Mouse (Mus musculus): ENCODE measurements around the gene Vwa7. TPM values are rescaled to one million over a fixed set of nuclear protein-coding genes. Genes with fewer than 3 reads are reported as not detected.
"Not testable (repeated sequence)": the region's sequence is repeated elsewhere in the genome, so short reads cannot be mapped to it uniquely, and the experiment has no call there.

Vwa7 gene
- polyA plus RNA-seq, 1 experiment from 2014 or later = 0.11 TPM

DNA sequence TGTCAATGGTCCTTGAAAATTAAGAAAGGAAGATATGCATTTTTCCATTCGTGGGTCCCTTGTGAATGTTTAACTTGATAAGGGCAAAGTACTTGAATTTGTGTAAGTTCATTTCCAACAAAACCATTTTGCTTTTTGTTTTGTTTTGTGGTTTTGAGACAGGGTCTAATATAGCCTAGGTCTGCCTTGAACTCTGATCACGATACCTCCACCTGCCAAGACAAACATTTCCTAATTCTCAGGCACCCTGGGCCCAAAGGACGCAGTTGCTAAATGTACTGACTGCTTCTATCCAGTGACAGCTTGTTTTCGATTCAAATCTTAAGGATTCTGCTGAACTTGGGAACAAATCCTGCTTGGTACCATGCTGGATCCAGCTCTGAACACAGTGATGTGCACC is 36.7 kb upstream of the Vwa7 start:
- H3K27me3 ChIP-seq (replicated peaks; ENCODE audit: control insufficient read depth, insufficient read depth, low read length) = no peaks in the 10 kb centered on the region
- no peaks in the 10 kb centered on the region for H3K9me3 ChIP-seq (replicated peaks; ENCODE audit: control insufficient read depth, low read length)
- no peak overlapping the region for H3K9ac ChIP-seq (ENCODE audit: low read length)
- no peak overlapping the region for H3K27ac ChIP-seq (ENCODE audit: low read depth, low read length)
- ATAC-seq (no peak), DNase-seq (ENCODE audit: low spot score) (no peak)
- WGBS = 94% methylated on average over 4 of the region's 4 CpGs
- H3K4me3 ChIP-seq (ENCODE audit: low read depth, low read length) = no peak overlapping the region
- H3K4me1 ChIP-seq (ENCODE audit: control insufficient read depth, insufficient read depth, low read length) = peaks cover 12% of the 10 kb centered on the region
- H3K36me3 ChIP-seq (ENCODE audit: control insufficient read depth, insufficient read depth, low read length) = no peaks in the 10 kb centered on the region
- H3K4me2 ChIP-seq (ENCODE audit: low read length) = no peak overlapping the region

DNA sequence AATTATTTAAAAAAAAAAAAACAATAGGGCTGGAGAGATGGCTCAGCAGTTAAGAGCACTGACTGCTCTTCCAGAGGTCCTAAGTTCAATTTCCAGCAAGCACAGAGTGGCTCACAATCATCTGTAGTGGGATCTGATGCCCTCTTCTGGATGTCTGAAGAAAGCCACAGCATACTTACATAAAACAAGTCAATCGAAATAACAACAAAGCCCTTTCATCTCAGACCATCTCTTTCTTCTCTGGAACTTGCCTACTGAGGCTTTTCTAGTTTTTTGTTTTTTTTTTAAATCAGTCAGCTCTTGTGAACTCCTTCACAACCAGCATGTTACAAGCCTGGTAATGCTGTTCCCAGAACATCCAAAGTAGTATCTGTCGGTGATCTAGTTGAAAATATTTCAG is 35.7 kb upstream of the Vwa7 start:
- Histone ChIP-seq H3K27ac (ENCODE audit: low read depth, low read length) (no peak overlapping the region), H3K9me3 (replicated peaks; ENCODE audit: control insufficient read depth, low read length) (no peaks in the 10 kb centered on the region), H3K9ac (ENCODE audit: low read length) (peak overlapping the region; percentile 90), H3K36me3 (ENCODE audit: control insufficient read depth, insufficient read depth, low read length) (peaks cover 8% of the 10 kb centered on the region), H3K4me1 (ENCODE audit: control insufficient read depth, insufficient read depth, low read length) (peaks cover 12% of the 10 kb centered on the region), H3K4me3 (ENCODE audit: low read depth, low read length) (peak overlapping the region; percentile 75), H3K4me2 (ENCODE audit: low read length) (peak overlapping the region; percentile 67), H3K27me3 (replicated peaks; ENCODE audit: control insufficient read depth, insufficient read depth, low read length) (no peaks in the 10 kb centered on the region)
- ATAC-seq (no peak), DNase-seq (ENCODE audit: low spot score) (peak; percentile 73)
- WGBS = 23% methylated on average over 2 of the region's 2 CpGs

GRCm38 (mm10) chr17:34981690-34982180 is 34.6 kb upstream of the Vwa7 start, which contains the start of gene Lsm2:
TSS of gene Lsm2 (plus strand) at chr17:34981862.
- peak; percentile 98 for ATAC-seq
- H3K27me3 ChIP-seq (replicated peaks; ENCODE audit: control insufficient read depth, insufficient read depth, low read length) = no peaks in the 10 kb centered on the region
- peak within 1 kb of the TSS; percentile 67 for H3K4me2 ChIP-seq (ENCODE audit: low read length)
- peak; percentile 97 for DNase-seq (ENCODE audit: low spot score)
- H3K9me3 ChIP-seq (replicated peaks; ENCODE audit: control insufficient read depth, low read length) = no peaks in the 10 kb centered on the region
- peaks cover 18% of the 10 kb centered on the region for H3K36me3 ChIP-seq (ENCODE audit: control insufficient read depth, insufficient read depth, low read length)
- under 1% methylated on average over 58 of the region's 58 CpGs for WGBS
- peak within 1 kb of the TSS; percentile 75 for H3K4me3 ChIP-seq (ENCODE audit: low read depth, low read length)
- H3K9ac ChIP-seq (ENCODE audit: low read length) = peak within 1 kb of the TSS; percentile 90
- H3K27ac ChIP-seq (ENCODE audit: low read depth, low read length) = peak within 1 kb of the TSS; percentile 96
- peaks cover 12% of the 10 kb centered on the region for H3K4me1 ChIP-seq (ENCODE audit: control insufficient read depth, insufficient read depth, low read length)

DNA sequence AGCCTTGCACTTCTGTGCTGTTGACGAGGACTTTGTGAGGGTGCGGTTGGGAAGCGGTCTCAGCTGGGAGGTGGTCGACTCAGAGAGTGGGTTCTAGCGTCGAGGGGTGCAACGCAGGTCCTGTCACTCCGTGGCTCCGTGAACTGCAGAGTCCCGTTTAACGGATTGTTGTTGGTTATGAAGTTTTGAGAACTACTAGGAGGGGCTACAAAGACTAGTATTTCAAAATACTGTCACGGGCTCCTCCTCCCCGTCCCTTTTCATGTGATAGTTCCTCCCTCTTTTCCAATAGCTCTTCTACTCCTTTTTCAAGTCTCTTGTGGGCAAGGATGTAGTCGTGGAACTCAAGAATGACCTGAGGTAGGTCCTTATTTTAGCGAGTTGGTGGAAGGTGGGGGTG is 34.1 kb upstream of the Vwa7 start:
- H3K4me1 ChIP-seq (ENCODE audit: control insufficient read depth, insufficient read depth, low read length) = peaks cover 12% of the 10 kb centered on the region
- H3K4me3 ChIP-seq (ENCODE audit: low read depth, low read length) = peak overlapping the region; percentile 75
- no peaks in the 10 kb centered on the region for H3K27me3 ChIP-seq (replicated peaks; ENCODE audit: control insufficient read depth, insufficient read depth, low read length)
- no peaks in the 10 kb centered on the region for H3K9me3 ChIP-seq (replicated peaks; ENCODE audit: control insufficient read depth, low read length)
- H3K27ac ChIP-seq (ENCODE audit: low read depth, low read length) = peak overlapping the region; percentile 96
- peak overlapping the region; percentile 67 for H3K4me2 ChIP-seq (ENCODE audit: low read length)
- no peak for DNase-seq (ENCODE audit: low spot score)
- peak overlapping the region; percentile 90 for H3K9ac ChIP-seq (ENCODE audit: low read length)
- under 1% methylated on average over 15 of the region's 15 CpGs for WGBS
- ATAC-seq = no peak
- H3K36me3 ChIP-seq (ENCODE audit: control insufficient read depth, insufficient read depth, low read length) = peaks cover 19% of the 10 kb centered on the region

DNA sequence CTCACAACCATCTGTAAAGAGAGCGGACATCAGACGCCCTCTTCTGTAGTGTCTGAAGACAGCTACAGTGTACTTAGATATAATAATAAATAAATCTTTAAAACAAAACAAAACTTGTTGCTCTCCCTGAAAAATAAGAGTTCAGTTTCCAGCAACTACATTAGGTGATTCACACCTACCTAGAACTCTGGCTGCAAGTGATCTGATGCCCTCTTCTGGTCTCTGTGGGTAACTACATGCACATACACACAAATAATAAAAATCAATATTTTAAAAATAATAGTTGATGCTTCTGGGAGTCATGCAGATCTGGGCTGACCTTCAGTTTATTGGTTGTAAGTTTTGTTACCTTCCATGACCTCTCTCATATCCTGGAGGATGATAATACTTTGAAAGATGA is 32.2 kb upstream of the Vwa7 start:
- peak; percentile 53 for DNase-seq (ENCODE audit: low spot score)
- H3K27ac ChIP-seq (ENCODE audit: low read depth, low read length) = no peak overlapping the region
- no peak overlapping the region for H3K4me3 ChIP-seq (ENCODE audit: low read depth, low read length)
- H3K4me1 ChIP-seq (ENCODE audit: control insufficient read depth, insufficient read depth, low read length) = peaks cover 12% of the 10 kb centered on the region
- H3K9ac ChIP-seq (ENCODE audit: low read length) = no peak overlapping the region
- H3K36me3 ChIP-seq (ENCODE audit: control insufficient read depth, insufficient read depth, low read length) = peaks cover 26% of the 10 kb centered on the region
- H3K4me2 ChIP-seq (ENCODE audit: low read length) = no peak overlapping the region
- 76% methylated on average over 2 of the region's 2 CpGs for WGBS
- H3K9me3 ChIP-seq (replicated peaks; ENCODE audit: control insufficient read depth, low read length) = no peaks in the 10 kb centered on the region
- no peak for ATAC-seq
- H3K27me3 ChIP-seq (replicated peaks; ENCODE audit: control insufficient read depth, insufficient read depth, low read length) = no peaks in the 10 kb centered on the region

- 0 out of 2 replicates have a peak, but pooled peaks cover 1% of the 10 kb centered on the region for H3K4me1 ChIP-seq (ENCODE audit: control insufficient read depth, insufficient read depth, low read length)
- ATAC-seq = no peak
- DNase-seq (ENCODE audit: low spot score) = no peak
- H3K4me2 ChIP-seq (ENCODE audit: low read length) = no peak overlapping the region
- no peak overlapping the region for H3K4me3 ChIP-seq (ENCODE audit: low read depth, low read length)
- H3K27ac ChIP-seq (ENCODE audit: low read depth, low read length) = no peak overlapping the region
- no peak overlapping the region for H3K9ac ChIP-seq (ENCODE audit: low read length)
- no peaks in the 10 kb centered on the region for H3K27me3 ChIP-seq (replicated peaks; ENCODE audit: control insufficient read depth, insufficient read depth, low read length)
- H3K36me3 ChIP-seq (ENCODE audit: control insufficient read depth, insufficient read depth, low read length) = peaks cover 23% of the 10 kb centered on the region
- H3K9me3 ChIP-seq (replicated peaks; ENCODE audit: control insufficient read depth, low read length) = no peaks in the 10 kb centered on the region
Observed at GRCm38 (mm10) chr17:34994751-34995150, 21.6 kb upstream of the Vwa7 start.

DNA sequence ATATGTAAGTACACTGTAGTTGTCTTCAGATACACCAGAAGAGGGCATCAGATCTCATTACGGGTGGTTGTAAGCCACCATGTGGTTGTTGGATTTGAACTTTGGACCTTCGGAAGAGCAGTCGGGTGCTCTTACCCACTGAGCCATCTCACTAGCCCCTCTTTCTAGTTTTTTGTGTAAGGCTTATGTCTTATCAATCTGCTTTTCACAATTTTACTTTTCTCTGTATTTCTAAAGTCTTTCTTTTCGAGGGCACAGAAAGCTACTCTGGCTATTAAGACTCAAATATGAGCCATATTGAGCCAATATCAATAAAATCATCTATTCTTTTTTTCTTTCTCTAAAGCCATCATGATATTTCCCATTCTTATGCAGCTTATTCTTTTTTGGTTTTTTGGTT is 21.2 kb upstream of the Vwa7 start:
- H3K27me3 ChIP-seq (replicated peaks; ENCODE audit: control insufficient read depth, insufficient read depth, low read length); H3K9me3 ChIP-seq (replicated peaks; ENCODE audit: control insufficient read depth, low read length); H3K4me3 ChIP-seq (ENCODE audit: low read depth, low read length); H3K9ac ChIP-seq (ENCODE audit: low read length); DNase-seq (ENCODE audit: low spot score); H3K4me2 ChIP-seq (ENCODE audit: low read length); H3K27ac ChIP-seq (ENCODE audit: low read depth, low read length); ATAC-seq; H3K4me1 ChIP-seq (ENCODE audit: control insufficient read depth, insufficient read depth, low read length): not testable (repeated sequence)
- peaks cover 21% of the 10 kb centered on the region for H3K36me3 ChIP-seq (ENCODE audit: control insufficient read depth, insufficient read depth, low read length)
- WGBS = 96% methylated on average over 4 of the region's 4 CpGs

DNA sequence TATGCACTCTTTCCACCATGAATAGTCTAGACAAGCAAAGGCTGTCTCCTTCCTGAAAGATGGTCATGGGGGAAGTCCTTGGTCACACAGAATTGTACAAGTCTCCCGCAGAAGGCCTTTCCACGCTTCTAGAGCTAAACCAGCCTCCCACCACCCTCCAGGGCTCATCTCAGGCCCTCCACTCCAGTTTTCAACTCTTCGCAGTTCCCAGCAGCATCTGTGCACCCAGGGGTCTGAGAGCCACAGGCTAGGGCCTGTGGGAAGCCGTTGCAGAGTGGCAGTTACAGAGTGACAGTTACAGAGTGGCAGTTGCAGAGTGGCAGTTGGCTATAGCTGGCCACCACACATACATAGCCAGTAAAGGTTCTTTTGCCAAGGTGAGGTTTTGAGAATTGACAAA is 20.5 kb upstream of the Vwa7 start:
- H3K4me1 ChIP-seq (ENCODE audit: control insufficient read depth, insufficient read depth, low read length); H3K27me3 ChIP-seq (replicated peaks; ENCODE audit: control insufficient read depth, insufficient read depth, low read length); H3K9ac ChIP-seq (ENCODE audit: low read length); H3K27ac ChIP-seq (ENCODE audit: low read depth, low read length); H3K9me3 ChIP-seq (replicated peaks; ENCODE audit: control insufficient read depth, low read length); DNase-seq (ENCODE audit: low spot score); ATAC-seq; H3K4me3 ChIP-seq (ENCODE audit: low read depth, low read length); H3K4me2 ChIP-seq (ENCODE audit: low read length): not testable (repeated sequence)
- H3K36me3 ChIP-seq (ENCODE audit: control insufficient read depth, insufficient read depth, low read length) = peaks cover 15% of the 10 kb centered on the region; the same call in 1 of the 2 replicates
- 90% methylated on average over 4 of the region's 4 CpGs for WGBS

DNA sequence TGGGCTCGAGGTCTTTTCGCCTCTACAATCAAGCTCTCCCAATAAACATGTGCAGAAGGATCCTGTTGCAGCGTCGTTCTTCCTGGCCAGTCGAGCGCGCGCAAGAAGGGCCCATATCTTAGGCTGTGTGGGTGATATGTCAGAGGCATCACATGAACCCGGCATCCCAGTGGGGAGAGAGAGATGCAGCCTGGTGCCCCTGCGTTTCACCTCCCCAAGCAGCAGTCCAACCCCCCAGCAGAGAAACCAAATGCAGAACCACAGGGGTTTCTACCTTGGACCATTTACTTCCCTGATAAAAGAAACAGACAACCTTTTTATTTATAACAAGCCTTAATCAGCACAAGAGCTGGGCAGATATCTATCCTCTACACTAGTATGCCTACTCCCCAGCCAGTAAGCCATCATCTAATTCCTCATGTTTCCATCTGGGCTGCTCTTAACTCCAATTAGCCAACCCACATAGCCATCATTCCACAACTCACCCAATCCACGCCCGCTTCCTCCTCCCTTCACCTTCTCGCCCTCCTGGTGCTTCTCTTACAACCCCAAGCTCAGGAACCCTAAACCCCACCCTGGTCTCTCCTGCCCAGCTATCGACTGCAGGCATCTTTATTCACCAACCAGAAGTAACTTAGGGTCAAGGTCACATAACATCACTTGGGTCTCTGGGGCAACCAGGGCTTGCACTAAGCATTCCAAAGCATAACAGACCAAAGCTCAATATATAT is 19.8 kb upstream of the Vwa7 start:
- 0 out of 2 replicates have a peak, but pooled peaks cover 3% of the 10 kb centered on the region for H3K4me1 ChIP-seq (ENCODE audit: control insufficient read depth, insufficient read depth, low read length)
- no peak overlapping the region for H3K4me2 ChIP-seq (ENCODE audit: low read length)
- ATAC-seq (no peak), DNase-seq (ENCODE audit: low spot score) (no peak)
- no peak overlapping the region for H3K4me3 ChIP-seq (ENCODE audit: low read depth, low read length)
- no peaks in the 10 kb centered on the region for H3K9me3 ChIP-seq (replicated peaks; ENCODE audit: control insufficient read depth, low read length)
- peaks cover 8% of the 10 kb centered on the region; the same call in 1 of the 2 replicates for H3K36me3 ChIP-seq (ENCODE audit: control insufficient read depth, insufficient read depth, low read length)
- H3K27me3 ChIP-seq (replicated peaks; ENCODE audit: control insufficient read depth, insufficient read depth, low read length) = no peaks in the 10 kb centered on the region
- 93% methylated on average over 12 of the region's 14 CpGs for WGBS
- H3K9ac ChIP-seq (ENCODE audit: low read length) = 0 out of 2 replicates have a peak overlapping the region, but pooled peaks have one; percentile 8
- no peak overlapping the region for H3K27ac ChIP-seq (ENCODE audit: low read depth, low read length)

All from forebrain, embryonic 14.5 days (tissue).